Mouse (Mus musculus) left cerebral cortex, adult 18-20 months (tissue): Measurements from ENCODE around the gene Mettl9. TPM values are rescaled to one million over a fixed set of nuclear protein-coding genes. Genes with fewer than 3 reads are reported as not detected.
A peak's percentile ranks its signal among the peaks of the same experiment; 100 is the strongest.
"Not testable (repeated sequence)": the region's sequence is repeated elsewhere in the genome, so short reads cannot be mapped to it uniquely, and the experiment has no call there.

Experiments used
- DNase-seq, 2 experiments: peaks; one replicate each; pipeline ENCODE4 v3.0.0; 2021 to 2022; ENCODE audit warnings: low spot score in 2 of 2, mixed read lengths in 1 of 2
- long read RNA-seq, 2 experiments: library from polyadenylated mRNA; stranded (forward); transcript quantifications; one replicate each; pipeline ENCODE4 v2.0.0; 2021
- total RNA-seq, 2 experiments: library from RNA; stranded (reverse); gene quantifications; 2 replicates each; pipeline ENCODE4 v1.2.3; 2021

Mettl9 gene
- total RNA-seq, result 100 to 1,000 TPM in 1 of 2 experiments, 10 to 100 TPM in 1; 97.5 to 106 TPM
- long read RNA-seq, experiment 1, transcript Mettl9-201 (5 exons, 1,823 nt), result major isoform, 96 of 136 reads
- long read RNA-seq, experiment 1, partial matches to known transcripts, result 5 of 136 reads
- long read RNA-seq, experiment 1, other reads (novel, unspliced or antisense), result 35 of 136 reads
- long read RNA-seq, experiment 2, transcript Mettl9-201 (5 exons, 1,823 nt), result major isoform, 66 of 95 reads
- long read RNA-seq, experiment 2, partial matches to known transcripts, result 0 of 95 reads
- long read RNA-seq, experiment 2, other reads (novel, unspliced or antisense), result 28 of 95 reads

GRCm38 (mm10) chr7:121033856-121034652 is at the start of gene Mettl9:
TSS of gene Mettl9 (plus strand) at chr7:121034445.
- peak; percentile 91 for DNase-seq

- DNase-seq, result peak in 1 of 2 experiments; percentile 26
Measured at GRCm38 (mm10) chr7:120991191-120991590, 43.1 kb upstream of the Mettl9 start.

- DNase-seq, result no peak
Measured at GRCm38 (mm10) chr7:120999021-120999530, 35.2 kb upstream of the Mettl9 start.

GRCm38 (mm10) chr7:121000065-121000822 is 34.0 kb upstream of the Mettl9 start:
- no peak for DNase-seq

- no peak for DNase-seq
Measured at GRCm38 (mm10) chr7:121001879-121002278, 32.4 kb upstream of the Mettl9 start.

GRCm38 (mm10) chr7:121002407-121002928 is 31.8 kb upstream of the Mettl9 start:
- no peak for DNase-seq

- DNase-seq, result no peak
Measured at GRCm38 (mm10) chr7:121003793-121004418, 30.3 kb upstream of the Mettl9 start.

- DNase-seq, result no peak
Measured at GRCm38 (mm10) chr7:121011794-121012689, 22.2 kb upstream of the Mettl9 start.

- DNase-seq, result no peak
Measured at GRCm38 (mm10) chr7:121014486-121014885, 19.8 kb upstream of the Mettl9 start.

- DNase-seq, result no peak
Measured at GRCm38 (mm10) chr7:121018778-121019177, 15.5 kb upstream of the Mettl9 start.

GRCm38 (mm10) chr7:121020277-121020676 is 14.0 kb upstream of the Mettl9 start:
- DNase-seq, result peak in 1 of 2 experiments; percentile 6

GRCm38 (mm10) chr7:121025221-121026008 is 8.8 kb upstream of the Mettl9 start:
- no peak for DNase-seq

- DNase-seq, result no peak
Measured at GRCm38 (mm10) chr7:121026300-121026699, 7.9 kb upstream of the Mettl9 start.

- DNase-seq, result not testable (repeated sequence)
Measured at GRCm38 (mm10) chr7:121029947-121030346, 4.3 kb upstream of the Mettl9 start.

GRCm38 (mm10) chr7:121034701-121035141 is 476 bp downstream of the Mettl9 start:
- peak; percentile 45 to 64 for DNase-seq

GRCm38 (mm10) chr7:121035161-121035721 is 996 bp downstream of the Mettl9 start:
- peak in 1 of 2 experiments; percentile 16 for DNase-seq

GRCm38 (mm10) chr7:121040595-121040994 is 6.3 kb downstream of the Mettl9 start:
- DNase-seq, result no peak

GRCm38 (mm10) chr7:121041989-121042388 is 7.7 kb downstream of the Mettl9 start:
- DNase-seq, result no peak
